Mouse (Mus musculus): ENCODE results near the gene Gm10073.

Gene Gm10073

GRCm38 (mm10) chr8:106556068-106556645, 17.1 kb downstream of the Gm10073 start:
- intact Hi-C loops (cut with DNase I), result no loop called here

GRCm38 (mm10) chr8:106554011-106554410, 19.2 kb downstream of the Gm10073 start:
- intact Hi-C loops (cut with DNase I), result no loop called here

- intact Hi-C loops (cut with DNase I), result no loop called here
Observed at GRCm38 (mm10) chr8:106550906-106551305, 22.4 kb downstream of the Gm10073 start.

DNA sequence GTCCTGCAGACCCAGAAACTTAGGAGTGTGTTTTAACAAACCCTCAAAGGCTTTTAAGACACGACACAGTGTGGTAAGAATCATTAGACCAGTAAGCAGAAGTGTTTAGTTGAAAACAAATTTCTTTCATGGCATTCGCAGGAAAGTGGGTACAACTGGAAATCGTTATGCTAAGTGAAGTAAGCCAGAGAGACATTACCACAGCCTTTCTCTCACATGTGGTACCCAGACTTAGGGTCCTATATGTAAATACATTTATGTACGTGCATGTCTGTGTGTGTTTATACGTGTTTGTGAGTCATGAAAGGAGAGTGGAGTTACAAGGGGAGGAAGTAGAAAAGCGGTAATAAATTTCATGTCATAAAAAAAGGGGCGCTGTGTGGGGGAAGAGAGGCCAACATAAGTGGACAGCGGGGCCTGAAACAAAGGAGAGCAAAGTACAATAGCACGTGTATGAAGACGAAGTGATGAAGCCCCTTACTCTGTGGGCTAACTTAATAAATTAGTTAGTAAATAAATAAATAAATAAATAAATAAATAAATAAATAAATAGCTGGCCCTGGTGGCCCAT, 24.8 kb downstream of the Gm10073 start:
- intact Hi-C loops (cut with DNase I), result no loop called here

GRCm38 (mm10) chr8:106546746-106547145, 26.5 kb downstream of the Gm10073 start:
- intact Hi-C loops (cut with DNase I), result no loop called here

GRCm38 (mm10) chr8:106545149-106545548, 28.1 kb downstream of the Gm10073 start:
- intact Hi-C loops (cut with DNase I), result no loop called here

GRCm38 (mm10) chr8:106543043-106543442, 30.2 kb downstream of the Gm10073 start:
- intact Hi-C loops (cut with DNase I), result no loop called here

- intact Hi-C loops (cut with DNase I), result no loop called here
Observed at GRCm38 (mm10) chr8:106541002-106541401, 32.3 kb downstream of the Gm10073 start.

GRCm38 (mm10) chr8:106539193-106539592, 34.1 kb downstream of the Gm10073 start:
- intact Hi-C loops (cut with DNase I), result no loop called here

DNA sequence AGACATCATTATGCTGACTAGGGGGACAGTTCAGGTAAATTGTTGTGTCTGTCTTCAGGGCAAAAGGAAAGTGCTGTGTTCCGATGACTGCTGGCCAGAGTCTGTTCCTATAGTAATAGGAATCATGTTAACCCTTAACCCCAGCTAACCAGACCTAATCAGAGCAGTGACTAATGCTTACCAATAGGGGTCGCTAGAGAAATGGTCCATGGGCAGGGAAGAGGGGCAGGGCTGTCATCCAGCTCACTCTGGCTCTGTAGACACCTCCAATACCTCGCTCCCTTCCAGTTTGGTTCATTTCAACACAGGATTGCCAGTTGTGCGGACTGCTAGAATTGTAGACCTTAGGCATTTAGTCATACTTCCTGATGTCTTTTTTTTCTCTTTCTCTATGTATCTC, 37.8 kb downstream of the Gm10073 start:
- intact Hi-C loops (cut with DNase I), result no loop called here

DNA sequence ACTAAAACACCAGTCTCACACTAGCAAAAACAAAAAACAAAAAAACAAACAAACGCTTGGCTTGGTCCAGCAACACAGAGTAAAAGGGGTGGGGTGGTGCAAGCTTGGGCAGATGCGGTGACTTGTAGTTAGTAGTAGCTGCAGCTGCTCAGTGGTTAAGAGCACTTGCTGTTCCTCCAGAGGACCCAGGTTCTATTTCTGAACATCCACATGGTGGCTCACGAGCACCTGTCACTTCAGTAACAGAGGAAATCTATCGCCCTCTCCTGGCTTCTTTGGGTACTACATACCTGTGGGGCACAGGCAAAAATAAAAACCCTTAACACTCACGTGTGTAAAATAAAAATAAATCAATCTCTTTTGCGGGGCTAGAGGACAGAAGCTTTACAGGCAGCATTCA, 38.8 kb downstream of the Gm10073 start:
- intact Hi-C loops (cut with DNase I), result loop anchor here (1.0 to 5.0 kb wide), 2 partner anchors 101 to 117 kb away; partner anchors contain the start of gene Zfp90

- intact Hi-C loops (cut with DNase I), result loop anchor here (1.0 to 5.0 kb wide), 2 partner anchors 100 to 116 kb away; partner anchors contain the start of gene Zfp90
Observed at GRCm38 (mm10) chr8:106533709-106534108, 39.6 kb downstream of the Gm10073 start.

DNA sequence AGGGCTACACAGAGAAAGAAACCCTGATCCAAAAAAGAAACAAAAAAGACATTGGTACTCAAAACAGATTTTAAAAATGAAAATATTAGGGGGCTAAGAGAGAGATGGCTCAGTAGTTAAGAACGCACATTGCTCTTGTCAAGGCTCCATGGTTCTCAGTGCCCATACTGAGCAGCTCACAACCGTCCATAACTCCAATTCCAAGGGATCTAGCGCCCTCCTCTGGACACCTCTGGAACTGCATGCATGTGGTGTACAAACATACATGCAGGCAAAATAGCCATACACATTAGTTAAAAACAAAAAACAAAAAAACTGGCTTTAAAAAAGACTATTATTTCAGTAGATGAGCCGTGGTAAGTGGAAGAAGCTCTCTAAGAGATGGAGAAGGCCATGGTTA, 42.7 kb downstream of the Gm10073 start:
- intact Hi-C loops (cut with DNase I), result loop anchor here (5.0 kb wide), 1 partner anchor 113 kb away; the partner anchor contains the start of gene Zfp90

GRCm38 (mm10) chr8:106529885-106530482, 43.3 kb downstream of the Gm10073 start:
- intact Hi-C loops (cut with DNase I), result loop anchor here (5.0 kb wide), 1 partner anchor 113 kb away; the partner anchor contains the start of gene Zfp90

GRCm38 (mm10) chr8:106528596-106529249, 44.5 kb downstream of the Gm10073 start:
- intact Hi-C loops (cut with DNase I), result no loop called here

DNA sequence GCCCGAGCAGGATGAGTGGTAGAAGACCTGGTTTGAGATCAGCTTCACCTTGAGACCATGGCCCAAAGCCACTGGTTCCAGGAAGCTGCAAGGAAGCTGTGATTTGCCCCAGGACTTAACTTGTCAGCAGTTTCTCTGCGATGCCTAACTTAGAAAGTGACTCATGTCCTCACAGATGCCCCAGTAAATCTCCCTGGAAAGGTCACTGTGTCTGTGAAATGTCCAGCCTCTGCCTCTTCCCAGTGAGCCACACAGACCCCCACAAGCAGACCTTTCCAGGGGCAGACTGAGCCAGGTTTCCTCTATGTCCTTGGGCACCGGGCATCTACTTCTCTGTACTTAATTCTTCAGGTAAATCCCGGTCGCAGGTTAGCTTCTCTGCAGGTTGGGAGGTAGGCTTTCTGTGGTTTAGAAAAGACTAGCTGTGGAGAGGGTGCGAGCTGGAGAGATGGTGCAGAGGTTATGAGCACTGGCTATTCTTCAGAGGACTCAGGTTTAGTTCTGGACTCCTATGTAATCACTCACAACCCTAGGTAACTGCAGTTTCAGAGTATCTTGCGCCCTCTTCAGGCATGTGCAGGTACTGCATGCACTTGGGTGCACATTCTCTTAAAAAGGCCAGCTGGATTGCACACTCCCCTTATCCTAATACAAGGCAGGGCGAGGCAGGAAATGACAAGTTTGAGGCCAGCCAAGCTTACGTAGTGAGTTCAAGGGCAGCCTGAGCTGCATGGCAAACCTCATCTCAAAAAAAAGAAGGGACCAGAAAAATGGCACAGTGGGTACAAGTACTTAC, 45.8 kb downstream of the Gm10073 start:
- intact Hi-C loops (cut with DNase I), result no loop called here

GRCm38 (mm10) chr8:106526725-106527124, 46.5 kb downstream of the Gm10073 start:
- intact Hi-C loops (cut with DNase I), result no loop called here

All from adrenal gland (tissue).